Mouse (Mus musculus): Measurements from ENCODE around the gene Ywhae. TPM values are rescaled to one million over a fixed set of nuclear protein-coding genes. Genes with fewer than 3 reads are reported as not detected.

Ywhae gene
- total RNA-seq, 2 experiments from 2014 or later, result 374 to 493 TPM

GRCm38 (mm10) chr11:75735462-75736252 is 3.0 kb downstream of the Ywhae start:
- no peak for ATAC-seq (replicated peaks; ENCODE audit: poor library complexity, severe bottlenecking)

DNA sequence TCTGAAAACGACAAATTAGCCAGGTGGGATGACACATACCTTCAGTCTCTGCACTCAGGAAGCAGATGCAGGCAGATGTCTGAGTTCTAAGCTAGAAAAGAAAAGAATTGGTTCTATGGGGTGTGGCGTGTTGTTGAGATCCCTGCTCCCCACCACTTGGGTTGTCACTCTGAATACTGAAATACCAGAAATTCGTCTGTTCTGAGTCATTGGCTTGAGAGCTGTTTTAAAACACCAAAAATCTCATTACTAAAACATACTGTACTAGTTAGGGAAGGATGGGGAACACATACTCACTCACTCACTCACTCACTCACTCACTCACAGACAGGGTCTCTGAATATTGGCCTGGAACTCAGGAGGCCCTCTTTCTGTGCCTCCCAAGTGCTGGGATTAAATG is 4.3 kb downstream of the Ywhae start:
- no peak for ATAC-seq (replicated peaks; ENCODE audit: poor library complexity, severe bottlenecking)

GRCm38 (mm10) chr11:75737806-75738476 is 5.3 kb downstream of the Ywhae start:
- ATAC-seq (replicated peaks; ENCODE audit: poor library complexity, severe bottlenecking), result peak; percentile 28

- ATAC-seq (replicated peaks; ENCODE audit: poor library complexity, severe bottlenecking), result no peak
Measured at GRCm38 (mm10) chr11:75738477-75738821, 5.8 kb downstream of the Ywhae start.

- ATAC-seq (replicated peaks; ENCODE audit: poor library complexity, severe bottlenecking), result no peak
Measured at GRCm38 (mm10) chr11:75740204-75740603, 7.5 kb downstream of the Ywhae start.

DNA sequence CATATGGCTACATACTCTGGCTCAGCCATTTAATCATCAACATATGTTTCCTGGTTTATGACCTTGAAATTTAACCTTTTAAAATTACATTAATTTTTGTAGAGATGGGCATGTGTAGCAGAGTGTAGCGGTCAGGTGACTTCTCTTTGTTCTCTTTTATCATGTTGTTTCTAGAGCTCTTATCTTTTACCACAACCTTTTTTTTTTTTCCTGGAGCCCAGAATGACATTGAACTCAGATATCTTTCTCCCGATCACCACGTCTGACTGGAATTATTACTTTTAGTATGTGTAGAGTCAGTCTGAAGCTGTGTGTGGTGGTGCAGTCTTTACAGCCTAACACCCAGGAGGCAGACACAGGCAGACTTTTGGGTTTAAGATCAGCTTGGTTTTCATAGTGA is 8.9 kb downstream of the Ywhae start:
- no peak for ATAC-seq (replicated peaks; ENCODE audit: poor library complexity, severe bottlenecking)

GRCm38 (mm10) chr11:75744761-75745160 is 12.1 kb downstream of the Ywhae start:
- ATAC-seq (replicated peaks; ENCODE audit: poor library complexity, severe bottlenecking), result no peak

- ATAC-seq (replicated peaks; ENCODE audit: poor library complexity, severe bottlenecking), result no peak
Measured at GRCm38 (mm10) chr11:75750537-75750936, 17.9 kb downstream of the Ywhae start.

GRCm38 (mm10) chr11:75751082-75751481 is 18.4 kb downstream of the Ywhae start:
- no peak for ATAC-seq (replicated peaks; ENCODE audit: poor library complexity, severe bottlenecking)

DNA sequence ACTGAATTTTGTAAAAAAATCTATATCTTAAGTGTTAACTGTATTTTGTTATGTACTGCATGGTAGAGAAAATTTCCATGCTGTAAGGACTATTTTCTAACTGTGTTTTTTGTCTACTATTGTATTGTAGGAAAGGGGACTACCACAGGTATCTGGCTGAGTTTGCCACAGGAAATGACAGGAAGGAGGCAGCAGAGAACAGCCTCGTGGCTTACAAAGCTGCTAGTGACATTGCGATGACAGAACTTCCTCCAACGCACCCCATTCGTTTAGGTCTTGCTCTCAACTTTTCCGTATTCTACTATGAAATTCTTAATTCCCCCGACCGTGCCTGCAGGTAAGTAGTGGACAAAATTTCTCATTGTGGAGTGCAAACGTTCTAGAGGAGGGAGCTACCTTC is 24.0 kb downstream of the Ywhae start:
- ATAC-seq (replicated peaks; ENCODE audit: poor library complexity, severe bottlenecking), result no peak

DNA sequence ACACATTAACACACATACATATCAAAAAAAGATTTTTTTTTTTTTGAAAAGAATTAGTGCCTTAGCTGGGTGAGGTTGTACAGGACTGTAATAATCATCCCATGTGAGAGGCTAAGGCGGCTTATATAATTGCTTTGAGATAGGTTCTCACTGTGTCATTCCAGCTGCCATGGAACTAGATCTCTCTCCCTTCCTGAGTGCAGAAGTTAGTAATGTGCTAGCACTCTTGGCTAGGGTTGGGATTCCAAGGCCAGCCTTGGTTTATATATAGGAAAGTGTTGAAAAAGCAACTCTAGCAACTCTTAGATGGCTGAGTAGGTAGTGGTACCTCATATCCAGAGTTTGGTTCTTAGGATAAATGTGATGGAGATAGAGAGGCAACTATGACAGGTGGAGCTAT is 25.9 kb downstream of the Ywhae start:
- no peak for ATAC-seq (replicated peaks; ENCODE audit: poor library complexity, severe bottlenecking)

GRCm38 (mm10) chr11:75760785-75761184 is 28.1 kb downstream of the Ywhae start:
- no peak for ATAC-seq (replicated peaks; ENCODE audit: poor library complexity, severe bottlenecking)

DNA sequence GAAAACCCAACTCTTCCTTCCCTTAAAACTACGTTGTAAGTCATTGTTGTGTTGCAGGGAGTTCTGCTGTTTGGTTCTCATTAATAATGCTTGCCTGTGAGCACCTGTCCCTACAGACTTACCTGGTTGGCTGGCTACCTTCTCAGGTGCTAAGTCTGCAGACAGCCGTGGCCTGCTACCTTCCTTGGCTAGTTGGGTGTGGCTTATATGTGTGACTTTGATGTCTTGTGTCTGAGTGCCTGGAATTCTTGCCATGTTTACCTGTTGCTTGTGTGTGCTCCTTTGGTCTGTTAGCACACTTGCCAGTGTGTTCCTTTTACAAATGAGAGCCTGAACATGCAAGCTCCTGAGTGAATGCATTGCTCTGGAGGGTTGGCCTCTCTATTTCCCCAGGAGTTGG is 30.0 kb downstream of the Ywhae start:
- ATAC-seq (replicated peaks; ENCODE audit: poor library complexity, severe bottlenecking), result no peak

DNA sequence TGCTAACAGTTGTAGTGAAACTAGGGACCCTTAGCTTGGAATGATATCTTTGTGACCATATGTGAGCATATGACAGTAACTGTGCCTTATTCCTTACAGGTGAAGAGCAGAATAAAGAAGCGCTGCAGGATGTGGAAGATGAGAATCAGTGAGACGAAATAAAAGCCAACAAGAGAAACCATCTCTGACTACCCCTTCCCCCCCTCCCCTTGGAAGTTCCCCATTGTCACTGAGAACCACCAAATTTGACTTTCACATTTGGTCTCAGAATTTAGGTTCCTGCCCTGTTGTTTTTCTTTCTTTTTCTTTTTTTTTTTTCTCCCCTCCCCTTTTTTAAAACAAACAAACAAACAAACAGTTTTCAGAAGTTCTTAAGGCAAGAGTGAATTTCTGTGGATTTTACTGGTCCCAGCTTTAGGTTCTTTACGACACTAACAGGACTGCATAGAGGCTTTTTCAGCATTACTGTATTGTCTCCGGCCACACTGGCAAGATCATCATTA is 31.9 kb downstream of the Ywhae start:
- no peak for ATAC-seq (replicated peaks; ENCODE audit: poor library complexity, severe bottlenecking)

- ATAC-seq (replicated peaks; ENCODE audit: poor library complexity, severe bottlenecking), result no peak
Measured at GRCm38 (mm10) chr11:75765161-75765560, 32.5 kb downstream of the Ywhae start.

GRCm38 (mm10) chr11:75767014-75767413 is 34.3 kb downstream of the Ywhae start:
- no peak for ATAC-seq (replicated peaks; ENCODE audit: poor library complexity, severe bottlenecking)

- no peak for ATAC-seq (replicated peaks; ENCODE audit: poor library complexity, severe bottlenecking)
Measured at GRCm38 (mm10) chr11:75768091-75768989, 35.7 kb downstream of the Ywhae start.

- ATAC-seq (replicated peaks; ENCODE audit: poor library complexity, severe bottlenecking), result peak; percentile 98
Measured at GRCm38 (mm10) chr11:75769206-75769605, 36.5 kb downstream of the Ywhae start.

DNA sequence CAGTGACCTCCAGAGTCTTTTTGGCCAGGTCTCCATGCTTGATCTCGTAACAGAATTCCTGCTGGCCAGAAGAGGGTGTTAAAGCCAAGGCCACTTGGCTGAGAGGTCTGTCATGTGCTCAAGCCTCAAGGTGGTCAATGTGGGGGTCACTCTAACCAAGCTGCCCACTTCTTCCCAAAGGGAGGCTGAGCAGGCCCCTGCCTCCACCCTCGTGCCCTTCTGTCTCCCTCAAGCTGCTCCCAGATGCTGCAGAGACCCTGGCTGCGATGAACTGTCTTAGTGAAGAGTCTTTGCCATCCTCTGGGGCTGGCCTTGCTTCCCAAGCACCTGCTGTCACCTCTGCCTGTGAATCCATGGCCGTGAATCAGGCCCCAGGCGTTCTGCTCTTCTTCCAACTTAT is 39.9 kb downstream of the Ywhae start:
- ATAC-seq (replicated peaks; ENCODE audit: poor library complexity, severe bottlenecking), result no peak

DNA sequence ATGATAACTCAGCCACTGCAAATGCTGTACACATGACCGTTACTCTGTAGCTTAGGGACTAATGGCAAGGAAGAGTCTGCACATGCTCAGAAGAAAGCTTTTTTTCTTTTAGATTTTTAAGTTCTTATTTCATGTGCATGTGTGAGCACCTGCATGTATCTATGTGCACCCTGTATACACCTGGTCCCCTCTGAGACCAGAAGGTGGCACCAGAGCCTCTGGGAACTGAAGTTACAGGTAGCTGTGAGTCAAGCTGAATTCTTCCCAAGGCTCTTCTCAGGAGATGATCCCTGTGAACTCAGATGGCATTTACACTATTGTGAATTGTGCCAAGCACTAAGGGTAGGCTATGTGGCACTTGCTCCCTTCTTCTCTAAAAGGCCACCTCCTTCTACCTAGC is 43.2 kb downstream of the Ywhae start:
- no peak for ATAC-seq (replicated peaks; ENCODE audit: poor library complexity, severe bottlenecking)

GRCm38 (mm10) chr11:75781919-75782318 is 49.2 kb downstream of the Ywhae start:
- peak; percentile 80 for ATAC-seq (replicated peaks; ENCODE audit: poor library complexity, severe bottlenecking)
